In the genomic region with DNA sequence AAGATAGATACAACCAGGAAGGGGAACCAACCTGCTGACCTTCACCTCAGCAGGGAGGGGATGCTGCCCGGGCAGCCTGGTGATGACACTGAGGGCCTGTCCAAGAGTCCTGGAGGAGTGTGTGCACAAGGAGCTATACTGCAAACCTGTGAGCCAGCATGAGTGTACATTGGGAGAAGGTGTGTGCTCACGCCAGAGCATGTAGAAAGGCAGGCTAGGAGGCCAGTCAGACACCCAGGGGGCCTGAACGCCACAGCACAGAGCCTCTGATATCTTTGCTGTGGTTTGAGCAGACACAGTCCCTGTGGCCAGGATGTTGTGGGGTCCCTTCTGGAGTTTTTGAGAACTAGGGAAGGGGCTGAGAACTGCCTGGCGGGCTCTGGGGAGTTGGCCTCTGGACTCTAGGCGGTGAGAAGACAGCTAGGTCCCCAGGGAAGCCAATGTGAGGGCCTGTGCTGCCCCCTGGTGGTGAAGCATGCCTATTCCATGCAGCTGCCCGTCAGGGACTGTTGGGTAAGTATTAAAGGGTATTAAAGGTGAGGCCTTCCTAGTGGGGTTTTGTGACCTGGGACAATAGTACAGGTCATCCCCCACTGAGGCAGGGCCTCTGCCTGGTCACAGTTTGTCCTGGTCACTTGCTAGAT, we compare ENCODE assay signal across 9 mouse cellular contexts. TPM values are rescaled to one million over a fixed set of nuclear protein-coding genes. Genes with fewer than 3 reads are reported as not detected.
A peak's percentile ranks its signal among the peaks of the same experiment; 100 is the strongest.
DNase-seq lines count a peak whose midpoint lies in the region; ATAC-seq and TF ChIP-seq lines count a peak whose summit lies in the region.
"Had no signal": no experiment of that assay in that cellular context is flagged by ENCODE, and none has a peak within 500 bp of the region (broad histone marks: within the 10 kb centered on the region; RNA-seq: fewer than 3 reads in every experiment).

No protein-coding gene starts in this region.

- H3K4me2 ChIP-seq in forebrain, embryonic 14.5 days (ENCODE audit: low read length) = no peak overlapping the region

- peaks cover 12% of the 10 kb centered on the region for H3K4me1 ChIP-seq in E14TG2a.4 (replicated peaks; ENCODE audit: low read depth, low read length)
- 0 out of 2 replicates have a peak, but pooled peaks cover 2% of the 10 kb centered on the region for H3K4me1 ChIP-seq in forebrain, embryonic 14.5 days (ENCODE audit: control insufficient read depth, insufficient read depth, low read length)

- ATAC-seq in cerebellum, adult (ENCODE audit: insufficient number of reproducible peaks, low FRiP score, low TSS enrichment) = 0 out of 2 replicates have a peak, but pooled peaks have one; percentile 50
- peak; percentile 85 for ATAC-seq in forebrain, embryonic 14.5 days
- peak; percentile 37; the same call in 1 of the 2 replicates for ATAC-seq in neutrophil, adult 5-6 weeks (ENCODE audit: extremely low read depth, insufficient number of reproducible peaks, low FRiP score, poor library complexity, severe bottlenecking)

- no peak overlapping the region for H3K27ac ChIP-seq in forebrain, embryonic 14.5 days (ENCODE audit: low read depth, low read length)

- no peaks in the 10 kb centered on the region for H3K9me3 ChIP-seq in E14TG2a.4 (ENCODE audit: low read length)
- no peaks in the 10 kb centered on the region for H3K9me3 ChIP-seq in forebrain, embryonic 14.5 days (replicated peaks; ENCODE audit: control insufficient read depth, low read length)

- no peak overlapping the region for H3K9ac ChIP-seq in forebrain, embryonic 14.5 days (ENCODE audit: low read length)

- H3K4me3 ChIP-seq in E14TG2a.4 (replicated peaks; ENCODE audit: low read length) = no peak overlapping the region
- no peak overlapping the region for H3K4me3 ChIP-seq in forebrain, embryonic 14.5 days (ENCODE audit: low read depth, low read length)
- H3K4me3 ChIP-seq: erythroblast, embryonic 14.5 days had no signal

- peak; percentile 87 for DNase-seq in forebrain, embryonic 14.5 days (ENCODE audit: low spot score)
- peak; percentile 87 to 94 for DNase-seq in heart, postnatal 10 days
- DNase-seq in layer of hippocampus, adult 11-12 months (ENCODE audit: low spot score) = peak; percentile 86
- peak; percentile 78 to 86 for DNase-seq in lung, adult 18-20 months
- peak; percentile 80 for DNase-seq in testis, postnatal 14 days (ENCODE audit: low spot score)

- H3K36me3 ChIP-seq in E14TG2a.4 (ENCODE audit: insufficient read depth, low read length) = no peaks in the 10 kb centered on the region
- no peaks in the 10 kb centered on the region for H3K36me3 ChIP-seq in forebrain, embryonic 14.5 days (ENCODE audit: control insufficient read depth, insufficient read depth, low read length)

- intact Hi-C loops in heart, postnatal 10 days (cut with DNase I) = loop anchor here (1.0 to 10.0 kb wide), 3 partner anchors 104 to 561 kb away; no protein-coding TSS in a partner anchor

- 34% methylated on average over 6 of the region's 6 CpGs for WGBS in forebrain, embryonic 14.5 days

- peak; percentile 87 for TF ChIP-seq CTCF in E14TG2a.4 (conservative IDR thresholded peaks at IDR 0.05; ENCODE audit: low read length)

- H3K27me3 ChIP-seq in E14TG2a.4 (ENCODE audit: insufficient read depth, low read length) = peaks cover 38% of the 10 kb centered on the region
- H3K27me3 ChIP-seq in forebrain, embryonic 14.5 days (replicated peaks; ENCODE audit: control insufficient read depth, insufficient read depth, low read length) = no peaks in the 10 kb centered on the region

RNA-seq across cellular contexts. Expression of gene Ano1, which starts 24.2 kb away (rescaled TPM):
- 6.0 and 7.8 TPM in 2 replicates for polyA plus RNA-seq in forebrain, embryonic 14.5 days (2014; fragmentation: Nextera tagmentation; extraction: Ambion mirVana)
- 10 to 100 TPM; 18.9 to 24.6 TPM for total RNA-seq in heart, postnatal 10 days (2021)
- total RNA-seq in neutrophil, adult 5-6 weeks (2017) = not detected in 2 replicates

Comparison
In these comparisons a context has a peak if more than half of its experiments do, and no peak if none do; other contexts are left out.
1. RNA of gene Ano1, which starts 24.2 kb away (total RNA-seq): 18.9 to 24.6 TPM in heart, postnatal 10 days; not detected in neutrophil, adult 5-6 weeks; every median in the first group is over 10 times any median in the second.
2. Peak in every context shown above with its lines, with median percentiles within 50 percentile points of each other: ATAC-seq and DNase-seq.